In the genomic region with DNA sequence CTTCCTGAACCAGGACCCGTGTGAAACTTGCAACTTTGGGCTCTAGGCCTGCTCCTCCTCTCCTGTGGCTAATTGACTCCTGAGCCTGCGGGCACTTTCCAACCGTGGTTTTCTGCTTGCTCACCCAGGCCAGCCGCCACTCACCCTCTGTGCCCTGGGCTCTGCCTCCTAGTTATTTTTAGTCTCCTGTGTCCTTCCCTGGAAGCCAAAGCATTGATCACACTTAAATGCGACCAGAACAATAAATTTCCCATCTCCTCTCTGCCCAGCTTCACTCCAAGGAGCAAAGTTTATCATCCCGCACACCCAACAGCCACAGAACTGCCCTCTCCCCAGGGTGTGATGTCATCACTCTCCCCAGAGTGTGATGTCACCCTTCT, we compare ENCODE assay signal across 12 mouse cellular contexts. TPM values are rescaled to one million over a fixed set of nuclear protein-coding genes. Genes with fewer than 3 reads are reported as not detected.
DNase-seq lines count a peak whose midpoint lies in the region; ATAC-seq and TF ChIP-seq lines count a peak whose summit lies in the region.
"Had no signal": no experiment of that assay in that cellular context is flagged by ENCODE, and none has a peak within 500 bp of the region (broad histone marks: within the 10 kb centered on the region; RNA-seq: fewer than 3 reads in every experiment).

No protein-coding gene starts in this region.

- 14% methylated on average over 6 of the region's 6 CpGs for WGBS in hindbrain, embryonic 10.5 days
- WGBS in hindbrain, postnatal 0 days = 22% methylated on average over 6 of the region's 6 CpGs
- 11% methylated on average over 6 of the region's 6 CpGs for WGBS in forebrain, embryonic 12.5 days

- peaks cover 14% of the 10 kb centered on the region for H3K27me3 ChIP-seq in hindbrain, embryonic 10.5 days (ENCODE audit: insufficient read depth, poor library complexity, severe bottlenecking)
- H3K27me3 ChIP-seq in hindbrain, postnatal 0 days (ENCODE audit: insufficient read depth, low read length) = no peaks in the 10 kb centered on the region
- 0 out of 2 replicates have a peak, but pooled peaks cover 5% of the 10 kb centered on the region for H3K27me3 ChIP-seq in forebrain, embryonic 12.5 days

- DNase-seq in hindbrain, embryonic 10.5 days (ENCODE audit: low spot score) = no peak
- DNase-seq in hindbrain, postnatal 0 days (ENCODE audit: low spot score) = no peak
- peak; percentile 14 for DNase-seq in mesoderm, embryonic 11.5 days (ENCODE audit: low read depth, low spot score)
- no peak for DNase-seq in spleen, postnatal 4 days (ENCODE audit: low spot score in 2 of 2)
- no peak for DNase-seq in embryo, embryonic 10.5 days (ENCODE audit: low spot score)
- no peak for DNase-seq in layer of hippocampus, adult 8-10 months (ENCODE audit: low spot score in 2 of 2)
- DNase-seq: cerebellum, adult 9-10 months; gastrocnemius, postnatal 36 days; kidney, adult 11 months had no signal

- H3K9me3 ChIP-seq in hindbrain, embryonic 10.5 days = no peaks in the 10 kb centered on the region
- no peaks in the 10 kb centered on the region for H3K9me3 ChIP-seq in hindbrain, postnatal 0 days (ENCODE audit: low read length)
- no peaks in the 10 kb centered on the region for H3K9me3 ChIP-seq in forebrain, embryonic 12.5 days

- no peak for ATAC-seq in hindbrain, postnatal 0 days
- ATAC-seq in forebrain, embryonic 12.5 days (ENCODE audit: low FRiP score) = no peak
- ATAC-seq: lung, postnatal 0 days had no signal

- peak overlapping the region; percentile 84 for H3K27ac ChIP-seq in hindbrain, embryonic 10.5 days
- H3K27ac ChIP-seq in hindbrain, postnatal 0 days = no peak overlapping the region
- peak overlapping the region; percentile 92 for H3K27ac ChIP-seq in forebrain, embryonic 12.5 days
- H3K27ac ChIP-seq: stomach, postnatal 0 days had no signal

- no peak overlapping the region for H3K4me3 ChIP-seq in hindbrain, embryonic 10.5 days
- no peak overlapping the region for H3K4me3 ChIP-seq in hindbrain, postnatal 0 days (ENCODE audit: low read length)
- H3K4me3 ChIP-seq in forebrain, embryonic 12.5 days (replicated peaks) = no peak overlapping the region

- no peak overlapping the region for H3K9ac ChIP-seq in hindbrain, postnatal 0 days (replicated peaks; ENCODE audit: low read length)
- peak overlapping the region; percentile 8; the same call in 1 of the 2 replicates for H3K9ac ChIP-seq in forebrain, embryonic 12.5 days

- TF ChIP-seq CTCF in hindbrain, postnatal 0 days (IDR thresholded peaks at IDR 0.05; ENCODE audit: low read depth) = no peak

- H3K4me1 ChIP-seq in hindbrain, embryonic 10.5 days (replicated peaks) = peaks cover 33% of the 10 kb centered on the region
- peaks cover 10% of the 10 kb centered on the region for H3K4me1 ChIP-seq in hindbrain, postnatal 0 days (ENCODE audit: insufficient read depth, low read length)
- peaks cover 33% of the 10 kb centered on the region for H3K4me1 ChIP-seq in forebrain, embryonic 12.5 days

- no peak overlapping the region for H3K4me2 ChIP-seq in hindbrain, postnatal 0 days (ENCODE audit: low read depth, low read length)
- peak overlapping the region; percentile 32 for H3K4me2 ChIP-seq in forebrain, embryonic 12.5 days

- 0 out of 2 replicates have a peak, but pooled peaks cover 12% of the 10 kb centered on the region for H3K36me3 ChIP-seq in hindbrain, embryonic 10.5 days
- no peaks in the 10 kb centered on the region for H3K36me3 ChIP-seq in hindbrain, postnatal 0 days (ENCODE audit: insufficient read depth, low read length)
- peaks cover 13% of the 10 kb centered on the region; the same call in 1 of the 2 replicates for H3K36me3 ChIP-seq in forebrain, embryonic 12.5 days (replicated peaks)

RNA-seq across cellular contexts. Expression of a gene that starts 35.6 kb away (rescaled TPM):
- polyA plus RNA-seq in hindbrain, embryonic 10.5 days (2016; fragmentation: Nextera tagmentation; extraction: Ambion mirVana) = 10.2 and 18.0 TPM in 2 replicates
- 5.5 and 7.5 TPM in 2 replicates for total RNA-seq in hindbrain, postnatal 0 days (2014; rRNA removed)
- 2.5 and 2.7 TPM in 2 replicates for polyA plus RNA-seq in hindbrain, postnatal 0 days (2015; fragmentation: Nextera tagmentation; extraction: Ambion mirVana)
- polyA plus RNA-seq in forebrain, embryonic 12.5 days (2016; fragmentation: Nextera tagmentation; extraction: Ambion mirVana) = 20.8 and 21.3 TPM in 2 replicates
- 10 to 100 TPM; 26.0 to 29.6 (median 28.2) TPM for total RNA-seq in layer of hippocampus, adult 8-10 months (2022)

RNA-seq across cellular contexts. Expression of a gene that starts 41.5 kb away (rescaled TPM):
- 19.4 and 24.4 TPM in 2 replicates for polyA plus RNA-seq in hindbrain, embryonic 10.5 days (2016; fragmentation: Nextera tagmentation; extraction: Ambion mirVana)
- total RNA-seq in hindbrain, postnatal 0 days (2014; rRNA removed) = 22.8 and 24.2 TPM in 2 replicates
- 46.2 and 49.2 TPM in 2 replicates for polyA plus RNA-seq in hindbrain, postnatal 0 days (2015; fragmentation: Nextera tagmentation; extraction: Ambion mirVana)
- polyA plus RNA-seq in forebrain, embryonic 12.5 days (2016; fragmentation: Nextera tagmentation; extraction: Ambion mirVana) = 30.0 and 31.4 TPM in 2 replicates
- 10 to 100 TPM; 51.4 to 57.8 (median 53.7) TPM for total RNA-seq in layer of hippocampus, adult 8-10 months (2022)

RNA-seq across cellular contexts. Expression of a gene that starts 46.7 kb away (rescaled TPM):
- polyA plus RNA-seq in hindbrain, embryonic 10.5 days (2016; fragmentation: Nextera tagmentation; extraction: Ambion mirVana) = 244 and 296 TPM in 2 replicates
- total RNA-seq in hindbrain, postnatal 0 days (2014; rRNA removed) = 192 and 228 TPM in 2 replicates
- polyA plus RNA-seq in hindbrain, postnatal 0 days (2015; fragmentation: Nextera tagmentation; extraction: Ambion mirVana) = 141 and 149 TPM in 2 replicates
- polyA plus RNA-seq in forebrain, embryonic 12.5 days (2016; fragmentation: Nextera tagmentation; extraction: Ambion mirVana) = 296 and 310 TPM in 2 replicates
- 100 to 1,000 TPM; 119 to 202 (median 151) TPM for total RNA-seq in layer of hippocampus, adult 8-10 months (2022)
